ENCODE assay signal across 22 mouse cellular contexts in genomic region chr6:29632552-29633292, GRCm38 (mm10). TPM values are rescaled to one million over a fixed set of nuclear protein-coding genes. Genes with fewer than 3 reads are reported as not detected.
DNase-seq lines count a peak whose midpoint lies in the region; ATAC-seq lines count a peak whose summit lies in the region.
"Had no signal": no experiment of that assay in that cellular context is flagged by ENCODE, and none has a peak within 500 bp of the region (broad histone marks: within the 10 kb centered on the region; RNA-seq: fewer than 3 reads in every experiment).

No protein-coding gene starts in this region.

- H3K4me3 ChIP-seq in kidney, embryonic 14.5 days (ENCODE audit: low read length), result no peak overlapping the region
- H3K4me3 ChIP-seq: embryonic facial prominence, embryonic 15.5 days; heart, embryonic 10.5 days; layer of hippocampus, adult 2 months; lung, embryonic 15.5 days; neural tube, embryonic 13.5 days; stomach, embryonic 15.5 days had no signal

- H3K36me3 ChIP-seq in kidney, embryonic 14.5 days (ENCODE audit: control insufficient read depth, insufficient read depth, low read length), result no peaks in the 10 kb centered on the region
- H3K36me3 ChIP-seq: embryonic facial prominence, embryonic 15.5 days; heart, embryonic 10.5 days; lung, embryonic 15.5 days; neural tube, embryonic 13.5 days; stomach, embryonic 15.5 days had no signal

- H3K27ac ChIP-seq in kidney, embryonic 14.5 days (ENCODE audit: low read depth, low read length), result peak overlapping the region; percentile 60; the same call in 1 of the 2 replicates
- H3K27ac ChIP-seq: embryonic facial prominence, embryonic 15.5 days; heart, embryonic 10.5 days; layer of hippocampus, adult 2 months; liver, embryonic 14.5 days; lung, embryonic 15.5 days; macrophage; neural tube, embryonic 13.5 days; stomach, embryonic 15.5 days had no signal

- ATAC-seq in kidney, embryonic 14.5 days (ENCODE audit: low FRiP score, low TSS enrichment), result peak; percentile 78
- ATAC-seq in CD4-positive, CD25-positive, alpha-beta regulatory T cell, adult 4 months, result no peak
- ATAC-seq: inflammation-experienced regulatory T-cells, adult 6 months had no signal

- no peak overlapping the region for H3K4me2 ChIP-seq in kidney, embryonic 14.5 days (replicated peaks; ENCODE audit: low read depth, low read length)
- H3K4me2 ChIP-seq: embryonic facial prominence, embryonic 15.5 days; lung, embryonic 15.5 days; midbrain, embryonic 11.5 days; neural tube, embryonic 13.5 days; stomach, embryonic 15.5 days had no signal

- H3K9me3 ChIP-seq in kidney, embryonic 14.5 days (ENCODE audit: control insufficient read depth, low read length), result no peaks in the 10 kb centered on the region
- H3K9me3 ChIP-seq: embryonic facial prominence, embryonic 15.5 days; heart, embryonic 10.5 days; lung, embryonic 15.5 days; stomach, embryonic 15.5 days had no signal

- no peaks in the 10 kb centered on the region for H3K27me3 ChIP-seq in kidney, embryonic 14.5 days (ENCODE audit: control insufficient read depth, insufficient read depth, low read length)
- H3K27me3 ChIP-seq: embryonic facial prominence, embryonic 15.5 days; neural tube, embryonic 13.5 days had no signal

- WGBS in kidney, embryonic 14.5 days, result 33% methylated on average over 12 of the region's 12 CpGs

- no peak for DNase-seq in kidney, adult 18-20 months
- peak; percentile 11 for DNase-seq in retina, postnatal 1 day
- no peak for DNase-seq in retina, embryonic 14.5 days (ENCODE audit: low spot score)
- DNase-seq in R1 (ENCODE audit: low read depth, low spot score), result peak; percentile 41
- no peak for DNase-seq in thymus, postnatal 10 days (ENCODE audit: low spot score in 2 of 2)
- DNase-seq: adrenal gland, adult 8-10 months; cerebellum, adult 8-10 months; heart, postnatal 10 days; kidney, postnatal 10 days; thymus, adult 2 months had no signal

- peaks cover 17% of the 10 kb centered on the region; the same call in 1 of the 2 replicates for H3K4me1 ChIP-seq in kidney, embryonic 14.5 days (ENCODE audit: control insufficient read depth, insufficient read depth, low read length)
- H3K4me1 ChIP-seq: embryonic facial prominence, embryonic 15.5 days; lung, embryonic 15.5 days; stomach, embryonic 15.5 days had no signal

- no peak overlapping the region for H3K9ac ChIP-seq in kidney, embryonic 14.5 days (ENCODE audit: low read depth, low read length)
- H3K9ac ChIP-seq: embryonic facial prominence, embryonic 15.5 days; liver, embryonic 14.5 days; lung, embryonic 15.5 days; neural tube, embryonic 13.5 days; stomach, embryonic 15.5 days had no signal

RNA-seq across cellular contexts. Expression of gene Tnpo3, which starts 23.0 kb away (rescaled TPM):
- polyA plus RNA-seq in kidney, embryonic 14.5 days (2014; fragmentation: Nextera tagmentation; extraction: Ambion mirVana), result 58.8 and 104 TPM in 2 replicates
- 100 to 1,000 TPM in 1 of 2 experiments, 10 to 100 TPM in 1; 67.5 to 110 TPM for polyA plus RNA-seq in CD4-positive, CD25-positive, alpha-beta regulatory T cell, adult 4 months (2017; shearing (Covaris generic))

Comparison
In these comparisons a context has a peak if more than half of its experiments do, and no peak if none do; other contexts are left out.
1. DNase-seq: peak in retina, postnatal 1 day (single experiment) and R1 (single experiment); none in kidney, adult 18-20 months (single experiment), retina, embryonic 14.5 days (single experiment) and thymus, postnatal 10 days (0 of 2).